Mouse (Mus musculus) ES-E14 (cell line): ENCODE data around the gene Arid2. TPM values are rescaled to one million over a fixed set of nuclear protein-coding genes. Genes with fewer than 3 reads are reported as not detected.
A peak's percentile ranks its signal among the peaks of the same experiment; 100 is the strongest.

Experiments
- DNase-seq: peaks from one replicate; pipeline ENCODE4 v3.0.0-alpha.2; 2013; ENCODE audit warnings: low read depth, low spot score
- H3K27ac ChIP-seq: 2 replicates; pipeline ENCODE4 v1.5.1; 2012; ENCODE audit warnings: low read depth, mild to moderate bottlenecking, low read length, moderate library complexity, mixed read lengths; ENCODE audit not compliant: poor library complexity, insufficient read depth, severe bottlenecking
- H3K36me3 ChIP-seq: 2 replicates; pipeline ENCODE4 v1.6.1; 2012; ENCODE audit warnings: mild to moderate bottlenecking, low read length, moderate library complexity, mixed read lengths; ENCODE audit not compliant: control insufficient read depth, poor library complexity, insufficient read depth, severe bottlenecking
- H3K4me1 ChIP-seq, 2 experiments: fragments of 150-350 bp in 1 of 2; sonication (generic) in 1 of 2; 2 replicates each; pipeline ENCODE4 v1.6.1; 2012; ENCODE audit warnings: low read length in 2 of 2, mild to moderate bottlenecking in 1 of 2, mixed read lengths in 1 of 2; ENCODE audit not compliant: control insufficient read depth in 2 of 2, insufficient read depth in 2 of 2, poor library complexity in 1 of 2
- H3K4me3 ChIP-seq, 2 experiments: fragments of 150-350 bp in 1 of 2; sonication (generic) in 1 of 2; 2 replicates each; pipeline ENCODE4 v1.5.1; 2012; ENCODE audit warnings: low read length in 2 of 2, low read depth in 1 of 2, mild to moderate bottlenecking in 1 of 2, mixed read lengths in 1 of 2; ENCODE audit not compliant: insufficient read depth in 1 of 2, poor library complexity in 1 of 2, severe bottlenecking in 1 of 2
- H3K9ac ChIP-seq: 2 replicates; pipeline ENCODE4 v1.6.1; 2012; ENCODE audit warnings: low read depth, mild to moderate bottlenecking, low read length, mixed read lengths; ENCODE audit not compliant: poor library complexity, insufficient read depth, severe bottlenecking
- H3K9me3 ChIP-seq: fragments of 150-350 bp; sonication (generic); 2 replicates; pipeline ENCODE4 v1.6.1; 2012; ENCODE audit warnings: low read depth, mild to moderate bottlenecking, low read length; ENCODE audit not compliant: control insufficient read depth, insufficient read depth
- CHD2 ChIP-seq: IDR thresholded peaks from 2 replicates; pipeline ENCODE4 v1.6.1; 2014; ENCODE audit warnings: mild to moderate bottlenecking, low read depth, low read length, inconsistent platforms
- HCFC1 ChIP-seq: IDR thresholded peaks from 2 replicates; pipeline ENCODE4 v1.6.1; 2012; ENCODE audit warnings: low read length, inconsistent platforms, borderline replicate concordance; ENCODE audit not compliant: insufficient read depth
- MAFK ChIP-seq: IDR thresholded peaks from 2 replicates; pipeline ENCODE4 v1.6.1; 2014; ENCODE audit warnings: mild to moderate bottlenecking, low read depth, low read length, inconsistent platforms; ENCODE audit not compliant: insufficient read depth
- ZC3H11A ChIP-seq: IDR thresholded peaks from 2 replicates; pipeline ENCODE4 v1.6.1; 2012; ENCODE audit warnings: low read depth, mild to moderate bottlenecking, inconsistent platforms, low read length, borderline replicate concordance
- ZNF384 ChIP-seq: IDR thresholded peaks from 2 replicates; pipeline ENCODE4 v1.6.1; 2012; ENCODE audit warnings: low read depth, low read length, inconsistent platforms
- in situ Hi-C, 2 experiments: fragments of 600-800 bp; cut with MboI; formaldehyde crosslinking; loops; one replicate each; pipeline ENCODE4 v1.15.1; 2025; ENCODE audit warnings: low sequenced_read_pairs in 2 of 2, inconsistent platforms in 1 of 2; ENCODE audit not compliant: unreplicated experiment in 2 of 2
- total RNA-seq: library from RNA; depleted of rRNA; stranded (reverse); fragments of 300-350 nt; gene quantifications from 2 replicates; pipeline ENCODE4 v1.2.3, GENCODE M21; 2012

The Arid2 gene
- total RNA-seq, 1 experiment = 33.2 TPM

DNA sequence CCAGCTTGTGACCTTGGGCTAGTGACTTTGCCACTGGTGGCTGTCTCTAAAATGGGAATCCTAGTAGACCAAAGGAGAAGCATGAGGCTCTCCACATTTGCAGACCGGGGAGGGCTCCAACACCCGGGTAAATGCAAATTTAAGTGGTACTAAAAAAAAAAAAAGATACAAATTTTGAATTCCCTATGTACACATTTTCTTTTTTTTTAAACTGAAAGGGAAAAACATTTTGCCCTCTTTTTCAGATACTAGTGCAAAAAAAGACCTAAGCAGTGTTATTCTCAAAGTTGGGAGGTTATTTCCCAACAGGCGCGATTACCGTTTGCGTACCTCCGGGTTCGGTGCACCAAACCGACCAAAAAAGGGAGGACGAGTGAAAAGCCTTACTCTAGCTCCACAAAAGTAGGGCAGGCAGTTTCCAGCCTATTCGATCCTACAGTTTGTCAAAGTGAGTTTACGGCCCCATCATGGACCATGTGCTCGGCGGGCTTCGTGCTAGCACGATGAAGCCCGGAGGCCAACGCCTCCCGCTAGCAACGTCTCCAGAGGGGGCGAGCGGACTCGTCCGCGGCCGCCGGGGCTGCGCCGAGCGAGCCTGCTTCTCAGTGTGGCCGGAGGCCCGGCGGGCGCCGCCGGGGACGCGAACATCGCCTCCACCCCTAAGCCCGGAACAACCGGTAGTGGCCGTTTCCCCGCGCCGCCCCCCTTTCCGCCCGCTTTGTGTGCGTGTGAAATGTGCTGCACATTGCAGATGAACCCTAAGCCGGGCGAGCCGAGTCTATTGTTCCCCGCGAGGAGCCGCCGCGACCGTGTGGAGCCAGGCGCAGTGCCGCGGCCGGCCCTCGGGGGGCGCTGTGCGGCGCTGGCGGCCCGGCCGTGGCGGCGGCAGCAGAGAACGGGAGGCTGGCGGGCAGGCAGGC, 1.0 kb upstream of the Arid2 start:
- Histone ChIP-seq H3K4me1 (peaks cover 6 to 9% of the 10 kb centered on the region in 2 experiments), H3K9ac (peak overlapping the region; percentile 98), H3K4me3 (peak overlapping the region; percentile 80 to 93), H3K9me3 (no peaks in the 10 kb centered on the region), H3K36me3 (no peaks in the 10 kb centered on the region), H3K27ac (peak overlapping the region; percentile 99)
- in situ Hi-C loops = no loop called here
- DNase-seq = peak; percentile 51
- TF ChIP-seq ZC3H11A (no peak), ZNF384 (peak; percentile 37; the same call in 1 of the 2 replicates), MAFK (no peak), HCFC1 (no peak), CHD2 (no peak)

DNA sequence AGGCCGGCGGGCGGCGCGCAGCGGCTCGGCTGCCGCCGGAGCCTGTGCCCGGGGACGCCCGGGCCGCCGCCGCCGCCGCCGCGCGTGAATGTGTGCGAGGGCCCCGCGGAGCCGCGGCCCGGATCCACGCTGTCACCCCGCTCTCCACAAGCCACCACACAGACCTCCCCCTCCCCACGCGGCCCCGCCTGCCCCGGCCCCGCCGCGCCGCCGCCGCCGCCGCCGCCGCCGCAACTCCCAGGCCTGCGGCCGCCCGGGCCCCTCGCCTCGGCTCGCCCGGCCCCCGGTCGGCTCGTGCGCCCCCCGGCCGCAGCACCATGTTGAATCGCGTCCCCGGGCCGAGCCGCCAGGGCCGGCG, 404 bp upstream of the Arid2 start:
- Histone ChIP-seq H3K4me3 (peak overlapping the region; percentile 93 to 97; a peak in 3 of 4 replicates), H3K9ac (peak overlapping the region; percentile 98), H3K4me1 (peaks cover 3 to 9% of the 10 kb centered on the region in 2 experiments), H3K9me3 (no peaks in the 10 kb centered on the region), H3K36me3 (no peaks in the 10 kb centered on the region), H3K27ac (peak overlapping the region; percentile 99)
- TF ChIP-seq ZNF384 = no peak
- no peak for TF ChIP-seq ZC3H11A
- TF ChIP-seq HCFC1 = no peak
- no peak for TF ChIP-seq MAFK
- TF ChIP-seq CHD2 = no peak
- no peak for DNase-seq
- in situ Hi-C loops = no loop called here

DNA sequence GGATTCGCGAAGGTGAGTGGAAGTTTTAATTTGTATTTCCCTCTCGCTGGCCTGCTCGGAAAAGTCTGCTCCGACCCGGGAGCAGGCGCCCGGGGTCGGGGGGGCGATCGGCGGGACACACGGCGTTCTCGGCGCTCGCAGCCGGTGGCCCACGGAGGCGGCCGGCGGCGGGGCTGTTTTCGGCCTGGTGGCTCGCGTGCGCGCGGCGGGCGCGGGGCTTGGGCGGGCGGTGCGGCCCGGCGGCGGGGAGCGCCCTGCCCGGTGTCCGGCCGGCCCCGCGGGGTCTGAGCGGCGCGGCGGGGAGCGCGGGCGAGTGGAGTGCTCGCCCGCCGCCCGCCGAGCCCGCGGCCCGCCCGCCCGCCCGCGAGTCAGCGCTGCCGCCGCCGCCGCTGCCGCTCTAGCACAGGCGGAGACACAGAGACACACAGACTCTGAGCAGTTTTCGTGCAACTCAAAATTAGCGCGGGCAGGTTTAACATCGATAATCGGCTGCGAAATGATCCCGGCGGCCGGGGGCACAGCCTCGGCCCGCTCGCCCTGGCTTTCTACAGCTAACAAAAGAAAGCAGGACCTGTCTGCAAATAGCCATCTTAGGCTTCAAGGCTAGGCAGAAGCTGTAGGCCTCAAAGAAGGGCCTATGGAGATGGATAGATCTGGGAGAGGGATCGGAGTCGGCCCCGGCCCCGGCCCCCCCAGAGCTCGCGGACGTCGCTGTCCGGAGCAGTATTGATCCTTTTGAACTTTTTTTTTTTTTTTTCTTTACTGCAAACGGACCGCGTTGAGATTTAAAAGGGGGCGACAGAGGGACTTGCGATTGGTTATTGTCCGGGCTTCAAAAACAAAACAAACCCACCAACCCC, 888 bp downstream of the Arid2 start:
- Histone ChIP-seq H3K27ac (peak overlapping the region; percentile 99), H3K4me1 (peaks cover 3 to 9% of the 10 kb centered on the region in 2 experiments), H3K36me3 (no peaks in the 10 kb centered on the region), H3K4me3 (peak overlapping the region; percentile 93 to 97), H3K9me3 (no peaks in the 10 kb centered on the region), H3K9ac (peak overlapping the region; percentile 98)
- peak; percentile 24 for DNase-seq
- TF ChIP-seq ZNF384 (peak; percentile 93), CHD2 (no peak)
- in situ Hi-C loops = no loop called here

DNA sequence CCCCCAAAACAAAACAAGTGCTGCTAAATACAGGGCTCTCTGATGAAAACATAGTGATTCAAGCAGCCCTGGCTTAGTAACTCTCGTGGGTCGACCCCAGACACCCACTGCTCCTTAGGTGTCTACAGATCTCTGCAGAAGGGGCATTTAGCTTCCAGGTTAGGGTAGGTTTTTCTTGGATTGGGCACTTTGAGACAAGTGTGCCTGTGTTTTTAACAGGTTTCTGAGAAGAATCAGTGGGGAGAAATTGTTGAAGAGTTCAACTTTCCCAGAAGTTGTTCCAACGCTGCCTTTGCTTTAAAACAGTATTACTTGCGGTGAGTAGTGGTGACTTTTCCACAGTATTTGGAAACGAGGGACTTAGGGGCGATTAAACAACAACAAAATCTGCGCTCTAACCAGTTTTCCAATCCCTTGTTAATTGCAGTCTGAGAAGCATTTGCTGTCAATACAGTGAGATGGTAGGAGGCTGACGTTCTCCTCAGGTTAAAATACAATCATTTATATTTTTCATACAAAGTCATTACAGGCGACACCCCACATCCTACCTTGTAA, 1.6 kb downstream of the Arid2 start:
- Histone ChIP-seq H3K27ac (peak overlapping the region; percentile 99; the same call in 1 of the 2 replicates), H3K36me3 (no peaks in the 10 kb centered on the region), H3K4me3 (peak overlapping the region; percentile 87 to 93), H3K9me3 (no peaks in the 10 kb centered on the region), H3K4me1 (peaks cover 3 to 5% of the 10 kb centered on the region in 2 experiments; a peak in 3 of 4 replicates), H3K9ac (peak overlapping the region; percentile 97)
- TF ChIP-seq ZNF384 (no peak), ZC3H11A (no peak), CHD2 (no peak), MAFK (no peak), HCFC1 (no peak)
- DNase-seq = no peak
- in situ Hi-C loops = no loop called here
